Mouse (Mus musculus) forebrain, embryonic 12.5 days (tissue): Measurements from ENCODE around the gene Il2rb. TPM values are rescaled to one million over a fixed set of nuclear protein-coding genes. Genes with fewer than 3 reads are reported as not detected.

Source experiments
- ATAC-seq: fragments of 200-750 bp; cut with Nextera tagmentation; 2 replicates; pipeline ENCODE4 v1.8.0; 2017; ENCODE audit warnings: moderate TSS enrichment; ENCODE audit not compliant: low FRiP score
- H3K27ac ChIP-seq: fragments of 300-500 bp; sonication (generic); 2 replicates; pipeline ENCODE4 v1.5.1; 2016; ENCODE audit warnings: mild to moderate bottlenecking
- H3K27me3 ChIP-seq: fragments of 300-500 bp; sonication (generic); 2 replicates; pipeline ENCODE4 v1.6.1; 2016; ENCODE audit warnings: mild to moderate bottlenecking
- H3K36me3 ChIP-seq: fragments of 300-500 bp; sonication (generic); replicated peaks from 2 replicates; pipeline ENCODE4 v1.6.1; 2016; ENCODE audit warnings: mild to moderate bottlenecking
- H3K4me1 ChIP-seq: fragments of 300-500 bp; sonication (generic); 2 replicates; pipeline ENCODE4 v1.6.1; 2016
- H3K4me2 ChIP-seq: fragments of 300-500 bp; sonication (generic); 2 replicates; pipeline ENCODE4 v1.6.1; 2016; ENCODE audit warnings: mild to moderate bottlenecking, moderate library complexity
- H3K4me3 ChIP-seq: fragments of 300-500 bp; sonication (generic); replicated peaks from 2 replicates; pipeline ENCODE4 v1.5.1; 2016; ENCODE audit warnings: mild to moderate bottlenecking
- H3K9ac ChIP-seq: fragments of 300-500 bp; sonication (generic); 2 replicates; pipeline ENCODE4 v1.6.1; 2016; ENCODE audit warnings: mild to moderate bottlenecking
- H3K9me3 ChIP-seq: fragments of 300-500 bp; sonication (generic); 2 replicates; pipeline ENCODE4 v1.6.1; 2016
- WGBS: fragments of 180-500 bp; shearing (Covaris S2); methylation state at CpG from one replicate; pipeline ENCODE4 v1.1.7; 2016; 5-methylcytosine and 5-hydroxymethylcytosine counted together
- polyA plus RNA-seq: library from polyadenylated mRNA; unstranded; fragments of >200 nt; fragmentation: Nextera tagmentation; extraction: Ambion mirVana; gene quantifications from 2 replicates; pipeline ENCODE4 v1.2.1, GENCODE M21; 2016

Il2rb gene
- polyA plus RNA-seq, 1 experiment from 2014 or later, result not detected

DNA sequence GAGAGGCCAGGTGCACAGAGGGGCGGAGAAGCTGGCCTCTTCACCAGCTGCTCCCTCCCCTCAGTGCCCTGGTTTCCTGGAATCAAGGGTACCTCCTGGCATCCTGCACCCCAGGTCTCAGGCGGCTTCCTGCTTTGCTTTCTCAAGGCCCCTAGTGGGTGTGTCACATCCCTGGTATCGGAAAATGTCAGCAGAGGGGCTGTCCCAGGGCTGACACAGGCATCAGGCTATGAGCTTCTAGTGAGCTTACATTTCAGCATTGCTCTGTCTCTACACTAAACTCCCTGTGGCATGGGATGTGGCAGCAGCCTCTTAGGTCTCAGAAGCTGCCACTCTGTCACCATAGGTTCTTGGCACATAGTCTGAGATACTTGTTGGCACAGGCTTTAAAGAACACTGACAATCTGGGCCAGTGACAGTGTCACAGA, 19.5 kb downstream of the Il2rb start:
- H3K27ac ChIP-seq, result no peak overlapping the region
- H3K9me3 ChIP-seq, result no peaks in the 10 kb centered on the region
- H3K4me3 ChIP-seq, result no peak overlapping the region
- no peak for ATAC-seq
- H3K4me2 ChIP-seq, result no peak overlapping the region
- H3K4me1 ChIP-seq, result no peaks in the 10 kb centered on the region
- H3K27me3 ChIP-seq, result peaks cover 9% of the 10 kb centered on the region; the same call in 1 of the 2 replicates
- no peak overlapping the region for H3K9ac ChIP-seq
- H3K36me3 ChIP-seq, result no peaks in the 10 kb centered on the region
- WGBS, result 65% methylated on average over 3 of the region's 3 CpGs

DNA sequence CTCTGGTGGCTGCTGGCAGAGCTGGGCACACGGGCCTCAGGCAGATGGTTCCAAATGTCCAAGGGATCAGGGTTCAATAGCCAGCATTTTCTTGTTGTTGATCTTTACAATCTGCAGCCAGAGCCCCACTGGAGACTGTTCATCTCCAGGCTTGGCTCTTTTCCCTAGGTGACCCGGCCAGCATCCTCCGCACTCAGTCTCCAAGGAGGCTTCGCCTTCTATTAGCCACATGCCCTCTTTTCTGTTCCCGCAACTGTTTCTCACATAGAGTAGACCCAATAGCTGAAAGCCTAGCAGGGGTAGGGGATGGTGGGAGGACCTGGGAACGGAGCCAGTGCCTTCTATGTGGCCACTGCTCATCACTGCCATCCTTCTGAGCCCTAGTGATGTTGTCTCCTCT, 21.6 kb downstream of the Il2rb start:
- H3K9ac ChIP-seq, result no peak overlapping the region
- no peak overlapping the region for H3K27ac ChIP-seq
- no peaks in the 10 kb centered on the region for H3K9me3 ChIP-seq
- H3K4me3 ChIP-seq, result no peak overlapping the region
- no peaks in the 10 kb centered on the region for H3K4me1 ChIP-seq
- 86% methylated on average over 6 of the region's 6 CpGs for WGBS
- ATAC-seq, result no peak
- no peak overlapping the region for H3K4me2 ChIP-seq
- H3K36me3 ChIP-seq, result no peaks in the 10 kb centered on the region
- H3K27me3 ChIP-seq, result peaks cover 9% of the 10 kb centered on the region; the same call in 1 of the 2 replicates

DNA sequence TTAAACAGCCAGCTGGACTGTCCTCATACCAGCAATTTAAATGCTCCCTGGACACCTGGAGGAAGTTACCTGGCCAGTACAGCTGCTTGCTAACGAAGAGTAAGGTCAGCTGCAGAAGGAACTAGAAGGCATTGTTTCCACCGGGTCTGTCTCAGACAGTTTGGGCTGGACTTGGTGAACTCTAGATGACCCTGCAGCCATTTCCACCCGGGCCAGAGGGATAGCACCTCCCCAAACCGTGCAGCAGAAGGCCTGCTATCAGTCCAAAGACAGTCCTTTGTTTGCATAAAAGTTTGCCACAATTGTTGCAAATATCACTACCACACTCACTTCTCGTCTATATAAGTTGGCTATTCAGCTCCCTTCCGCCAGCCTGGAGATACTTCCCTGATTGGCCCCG, 23.2 kb downstream of the Il2rb start:
- Histone ChIP-seq H3K9me3 (no peaks in the 10 kb centered on the region), H3K4me2 (no peak overlapping the region), H3K4me3 (no peak overlapping the region), H3K4me1 (no peaks in the 10 kb centered on the region), H3K27ac (no peak overlapping the region), H3K36me3 (no peaks in the 10 kb centered on the region), H3K27me3 (peaks cover 9% of the 10 kb centered on the region; the same call in 1 of the 2 replicates), H3K9ac (no peak overlapping the region)
- ATAC-seq, result no peak
- WGBS, result 51% methylated on average over 7 of the region's 7 CpGs

DNA sequence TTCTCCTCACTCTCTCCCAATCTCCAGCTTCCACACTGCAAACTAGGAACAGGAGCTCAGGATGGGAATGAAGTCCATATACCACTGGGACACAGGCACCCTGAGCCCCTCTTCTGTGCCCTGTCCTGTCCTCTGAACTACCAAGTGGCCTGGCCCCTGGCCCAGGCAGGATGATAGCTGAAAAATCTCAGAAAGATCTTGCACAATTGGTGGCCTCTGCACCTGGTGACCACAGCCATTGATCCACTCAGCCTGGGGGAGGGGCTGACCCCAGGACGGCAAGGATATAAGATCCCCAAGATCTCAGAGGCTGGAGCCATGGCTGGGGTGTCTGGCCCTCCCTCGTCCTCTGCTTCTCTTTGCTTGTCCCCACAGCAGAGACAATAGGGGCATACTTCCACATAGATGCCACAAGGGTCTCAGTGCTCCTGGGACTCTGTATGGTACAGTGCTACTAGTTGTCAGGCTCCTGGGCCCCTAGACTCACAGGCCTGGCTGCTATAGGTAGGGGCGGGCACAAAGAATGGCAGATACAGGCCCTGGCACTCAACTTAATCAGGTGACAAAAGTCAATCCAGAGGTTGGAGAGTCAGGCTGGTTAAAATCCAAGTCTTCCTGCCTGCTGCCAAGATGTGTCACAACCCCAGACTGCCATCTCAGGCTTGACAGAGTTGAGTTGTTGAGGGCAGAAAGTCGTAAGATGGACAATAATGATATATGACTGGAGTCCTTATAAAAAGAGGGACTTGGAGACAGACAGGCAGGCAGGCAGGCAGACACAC, 24.4 kb downstream of the Il2rb start:
- no peak for ATAC-seq
- H3K4me2 ChIP-seq, result no peak overlapping the region
- no peak overlapping the region for H3K4me3 ChIP-seq
- H3K27ac ChIP-seq, result no peak overlapping the region
- 66% methylated on average over 4 of the region's 4 CpGs for WGBS
- no peaks in the 10 kb centered on the region for H3K9me3 ChIP-seq
- no peaks in the 10 kb centered on the region for H3K36me3 ChIP-seq
- peaks cover 3% of the 10 kb centered on the region; the same call in 1 of the 2 replicates for H3K27me3 ChIP-seq
- no peak overlapping the region for H3K9ac ChIP-seq
- no peaks in the 10 kb centered on the region for H3K4me1 ChIP-seq

DNA sequence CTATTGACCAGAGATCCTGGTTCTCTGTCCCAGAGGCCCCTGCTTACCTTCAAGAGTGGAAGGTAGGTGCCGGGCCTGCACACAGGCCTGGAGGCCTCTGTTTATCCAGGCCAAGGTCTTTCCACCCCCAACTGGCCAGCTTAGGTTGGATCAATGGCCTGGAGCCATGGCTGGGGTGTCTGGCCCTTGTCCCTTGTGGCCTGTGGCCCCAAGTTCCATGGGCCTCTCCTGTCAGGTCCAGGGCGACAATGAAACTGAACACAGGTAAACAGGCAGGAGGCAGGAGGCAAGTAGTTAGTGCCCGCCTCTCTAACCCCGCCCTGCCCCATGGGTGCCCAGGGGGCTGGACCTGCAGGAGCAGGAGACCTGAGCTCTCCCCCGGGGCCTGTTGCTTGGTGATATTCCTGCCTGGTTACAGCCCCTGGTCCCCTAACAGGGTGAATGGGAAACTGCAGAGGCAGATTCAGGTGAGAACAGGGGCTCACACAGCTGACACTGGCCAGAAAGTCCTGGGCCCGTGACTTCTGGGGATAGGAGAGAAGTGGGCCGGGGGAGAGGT, 26.6 kb downstream of the Il2rb start, which contains the start of gene Tmprss6:
TSS of gene Tmprss6 (minus strand) at position 256 of the 559 bp plus-strand sequence.
- H3K27ac ChIP-seq, result no peak within 1 kb of the TSS
- H3K4me2 ChIP-seq, result no peak within 1 kb of the TSS
- 85% methylated on average over 7 of the region's 7 CpGs for WGBS
- ATAC-seq, result no peak
- H3K4me1 ChIP-seq, result no peaks in the 10 kb centered on the region
- no peaks in the 10 kb centered on the region for H3K36me3 ChIP-seq
- H3K9ac ChIP-seq, result no peak within 1 kb of the TSS
- no peaks in the 10 kb centered on the region for H3K9me3 ChIP-seq
- H3K27me3 ChIP-seq, result no peaks in the 10 kb centered on the region
- H3K4me3 ChIP-seq, result no peak within 1 kb of the TSS

DNA sequence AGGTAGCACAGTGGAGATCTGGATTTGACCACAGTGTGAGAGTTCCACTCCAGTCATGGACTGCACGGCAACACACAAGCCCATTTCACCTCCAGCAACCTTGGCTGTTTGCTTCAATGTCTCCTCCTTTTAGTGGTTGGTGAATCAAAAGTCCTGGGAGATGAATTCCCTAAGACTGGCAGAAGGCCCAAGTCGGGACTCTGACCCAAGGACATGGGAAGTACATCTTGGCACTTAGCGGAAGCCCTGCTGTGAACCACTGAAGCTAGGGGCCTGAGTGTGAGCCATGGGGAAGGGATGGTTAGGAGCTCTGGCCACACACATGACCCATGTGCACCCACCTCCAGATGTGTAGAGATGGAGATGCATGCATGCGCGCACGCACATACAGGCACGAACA, 27.5 kb downstream of the Il2rb start:
- Histone ChIP-seq H3K27ac (no peak overlapping the region), H3K36me3 (no peaks in the 10 kb centered on the region), H3K9ac (no peak overlapping the region), H3K4me2 (no peak overlapping the region), H3K27me3 (no peaks in the 10 kb centered on the region), H3K4me3 (no peak overlapping the region), H3K4me1 (no peaks in the 10 kb centered on the region), H3K9me3 (no peaks in the 10 kb centered on the region)
- no peak for ATAC-seq
- WGBS, result 97% methylated on average over 7 of the region's 7 CpGs

DNA sequence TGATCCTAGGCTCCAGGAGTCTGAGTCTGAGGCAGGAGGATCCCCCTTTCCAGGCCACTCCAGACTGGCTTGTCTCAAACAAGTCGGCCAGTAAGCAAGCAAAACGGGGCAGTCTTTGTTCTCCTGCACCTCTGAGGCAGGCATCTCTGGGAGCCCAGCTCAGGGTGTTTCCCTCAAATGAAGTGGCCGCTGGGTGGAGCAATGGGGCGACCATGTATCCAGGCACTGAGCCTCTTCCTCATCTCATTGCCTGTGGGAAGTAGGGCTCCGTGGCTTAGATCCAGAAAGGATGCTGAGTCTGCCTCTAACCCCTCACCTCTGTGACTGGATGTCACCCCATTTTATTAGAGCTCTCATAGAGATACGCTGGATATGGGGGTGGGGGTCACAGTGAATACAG, 28.3 kb downstream of the Il2rb start:
- ATAC-seq, result no peak
- Histone ChIP-seq H3K4me3 (no peak overlapping the region), H3K36me3 (no peaks in the 10 kb centered on the region), H3K4me1 (no peaks in the 10 kb centered on the region), H3K27me3 (no peaks in the 10 kb centered on the region), H3K9ac (no peak overlapping the region), H3K27ac (no peak overlapping the region), H3K9me3 (no peaks in the 10 kb centered on the region), H3K4me2 (no peak overlapping the region)
- WGBS, result 33% methylated on average over 6 of the region's 6 CpGs

DNA sequence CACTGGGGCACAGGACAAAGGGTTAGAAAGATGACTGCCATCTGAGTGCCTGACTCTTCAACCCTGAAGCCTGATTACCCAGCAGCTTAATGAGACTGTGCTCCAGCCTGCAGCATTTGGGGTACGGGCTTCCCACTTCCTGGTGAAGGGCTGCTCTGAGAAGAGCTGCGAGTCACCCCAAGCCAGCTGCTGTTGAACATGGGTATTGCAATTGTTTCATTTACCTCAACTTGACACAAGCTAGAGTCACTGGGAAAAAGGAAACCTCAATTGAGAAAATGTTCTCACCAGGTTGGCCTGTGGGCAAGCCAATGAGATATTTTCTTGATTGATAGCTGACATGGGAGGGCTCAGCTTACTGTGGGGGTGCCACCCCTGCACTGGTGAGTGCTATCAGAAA, 32.1 kb downstream of the Il2rb start:
- H3K9me3 ChIP-seq, result no peaks in the 10 kb centered on the region
- no peak overlapping the region for H3K4me2 ChIP-seq
- no peak for ATAC-seq
- H3K4me3 ChIP-seq, result no peak overlapping the region
- H3K27me3 ChIP-seq, result no peaks in the 10 kb centered on the region; the same call in 1 of the 2 replicates
- no peak overlapping the region for H3K27ac ChIP-seq
- no peaks in the 10 kb centered on the region for H3K4me1 ChIP-seq
- WGBS, result 74% methylated on average over 2 of the region's 2 CpGs
- no peaks in the 10 kb centered on the region for H3K36me3 ChIP-seq
- H3K9ac ChIP-seq, result no peak overlapping the region

DNA sequence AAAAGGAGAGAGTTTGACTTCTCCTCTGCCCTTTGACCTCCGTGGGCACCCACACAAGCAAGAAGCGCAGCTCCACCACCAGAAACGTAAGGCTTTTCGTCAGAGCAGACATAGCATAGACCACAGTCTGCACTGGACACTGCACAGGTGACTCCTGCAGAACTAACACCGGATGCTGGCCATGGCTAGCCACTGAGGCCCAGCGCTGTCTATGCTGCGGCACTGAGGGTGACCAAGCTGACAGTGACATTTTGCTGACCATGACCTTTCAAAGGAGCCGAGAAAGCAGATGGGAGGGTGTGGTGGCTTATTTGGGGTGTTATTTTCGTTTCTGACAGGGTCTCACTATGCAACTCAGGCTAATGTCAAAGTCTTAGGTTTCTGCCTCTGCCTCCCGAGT, 37.9 kb downstream of the Il2rb start:
- H3K9ac ChIP-seq, result no peak overlapping the region
- ATAC-seq, result no peak
- H3K4me3 ChIP-seq, result no peak overlapping the region
- H3K27ac ChIP-seq, result no peak overlapping the region
- no peaks in the 10 kb centered on the region for H3K4me1 ChIP-seq
- 79% methylated on average over 10 of the region's 10 CpGs for WGBS
- H3K9me3 ChIP-seq, result no peaks in the 10 kb centered on the region
- no peaks in the 10 kb centered on the region; the same call in 1 of the 2 replicates for H3K27me3 ChIP-seq
- no peak overlapping the region for H3K4me2 ChIP-seq
- H3K36me3 ChIP-seq, result no peaks in the 10 kb centered on the region

DNA sequence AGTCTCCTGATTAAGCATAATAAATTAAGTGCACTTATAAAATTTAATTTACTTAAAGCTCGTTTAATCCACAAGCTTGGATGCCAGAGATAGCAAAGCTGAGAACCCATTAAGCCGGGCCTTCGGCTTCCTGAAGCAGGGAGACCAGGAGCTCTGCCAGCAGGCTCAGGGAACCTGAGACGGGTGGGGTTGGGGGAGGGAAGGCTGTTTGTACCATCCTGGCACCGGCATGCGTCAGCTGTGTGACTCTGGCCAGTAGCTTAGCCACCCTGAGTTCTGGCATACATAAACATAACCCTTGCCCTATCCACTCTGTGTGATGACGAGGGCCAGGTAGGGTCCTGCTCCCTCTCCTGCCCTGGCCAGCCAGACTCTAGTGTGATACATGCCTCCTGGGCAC, 39.0 kb downstream of the Il2rb start:
- no peak overlapping the region for H3K9ac ChIP-seq
- 52% methylated on average over 7 of the region's 7 CpGs for WGBS

DNA sequence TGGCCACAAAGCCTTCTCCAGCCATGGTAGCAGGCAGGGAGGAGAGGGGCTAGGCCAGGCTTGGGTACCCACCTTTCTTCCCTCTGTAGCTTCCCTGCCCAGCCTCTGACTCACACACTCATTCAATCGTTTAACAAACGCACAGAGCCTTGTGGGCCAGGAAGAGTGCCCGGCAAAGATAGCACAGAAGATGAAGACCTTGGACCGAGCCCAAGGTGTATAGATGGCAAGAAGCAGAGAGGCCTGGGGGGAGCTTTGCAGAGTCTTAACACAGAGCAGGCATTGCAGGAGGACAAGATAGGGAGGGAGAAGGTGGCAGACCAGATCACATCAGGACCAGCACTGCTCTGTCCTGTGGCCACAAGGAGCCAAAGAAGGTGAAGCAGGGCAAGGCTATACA, 39.9 kb downstream of the Il2rb start:
- no peak overlapping the region for H3K9ac ChIP-seq
- H3K4me3 ChIP-seq, result no peak overlapping the region
- ATAC-seq, result no peak
- no peak overlapping the region for H3K4me2 ChIP-seq
- no peaks in the 10 kb centered on the region for H3K9me3 ChIP-seq
- no peak overlapping the region for H3K27ac ChIP-seq
- H3K36me3 ChIP-seq, result no peaks in the 10 kb centered on the region
- no peaks in the 10 kb centered on the region for H3K27me3 ChIP-seq
- no peaks in the 10 kb centered on the region for H3K4me1 ChIP-seq
- WGBS, result 85% methylated on average over 4 of the region's 4 CpGs

More for the DNA sequence above, 39.0 kb downstream of the Il2rb start:
- Histone ChIP-seq H3K27ac (no peak overlapping the region), H3K9me3 (no peaks in the 10 kb centered on the region), H3K27me3 (no peaks in the 10 kb centered on the region), H3K4me1 (no peaks in the 10 kb centered on the region), H3K36me3 (no peaks in the 10 kb centered on the region), H3K4me2 (no peak overlapping the region), H3K4me3 (no peak overlapping the region)
- ATAC-seq, result no peak

DNA sequence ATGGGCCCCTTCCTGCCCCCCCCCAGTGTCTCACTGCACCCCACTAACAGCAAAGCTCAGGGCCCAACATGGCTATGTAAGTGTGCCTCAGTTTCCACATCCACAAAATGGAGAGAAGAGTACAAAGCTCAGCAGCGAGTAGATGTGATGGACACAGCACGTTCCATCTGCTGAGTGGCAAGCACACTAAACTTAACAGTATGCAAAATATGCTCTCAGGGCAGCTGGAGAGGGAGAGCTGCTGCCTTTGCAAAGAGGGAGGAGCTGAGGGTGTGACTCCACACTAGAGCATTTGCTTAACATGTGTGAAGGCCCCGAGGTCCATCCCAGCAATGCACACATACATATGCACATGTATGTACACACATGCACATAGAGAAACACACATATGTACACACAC, 42.1 kb downstream of the Il2rb start:
- Histone ChIP-seq H3K36me3 (no peaks in the 10 kb centered on the region), H3K4me3 (no peak overlapping the region), H3K27ac (no peak overlapping the region), H3K4me2 (no peak overlapping the region), H3K27me3 (no peaks in the 10 kb centered on the region), H3K9me3 (no peaks in the 10 kb centered on the region), H3K4me1 (peaks cover 10% of the 10 kb centered on the region; the same call in 1 of the 2 replicates), H3K9ac (no peak overlapping the region)
- WGBS, result 90% methylated on average over 3 of the region's 3 CpGs
- ATAC-seq, result no peak

DNA sequence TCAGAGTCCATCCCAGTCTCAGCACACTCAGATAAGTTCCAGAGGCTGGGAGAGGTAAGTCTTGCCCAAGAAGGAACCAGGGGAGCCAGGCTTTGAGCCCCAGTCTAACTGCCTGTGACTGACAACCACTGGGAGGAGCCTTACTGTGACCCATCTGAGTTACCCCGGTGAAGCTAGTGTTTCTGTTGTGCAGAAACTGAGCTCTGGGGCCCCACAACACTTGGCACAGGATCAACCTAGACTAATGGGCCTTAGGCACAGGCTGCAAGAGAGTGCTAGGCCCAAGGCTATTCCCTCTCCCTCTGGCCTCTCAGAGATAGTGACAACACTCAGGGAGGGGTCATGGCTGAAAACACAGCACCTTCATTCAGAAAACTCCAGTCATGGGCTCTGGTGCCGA, 43.9 kb downstream of the Il2rb start:
- H3K4me2 ChIP-seq, result no peak overlapping the region
- H3K4me1 ChIP-seq, result peaks cover 15% of the 10 kb centered on the region; the same call in 1 of the 2 replicates
- H3K9me3 ChIP-seq, result no peaks in the 10 kb centered on the region
- no peak overlapping the region for H3K9ac ChIP-seq
- 84% methylated on average over 2 of the region's 2 CpGs for WGBS
- ATAC-seq, result no peak
- H3K36me3 ChIP-seq, result no peaks in the 10 kb centered on the region
- H3K27me3 ChIP-seq, result peaks cover 3% of the 10 kb centered on the region; the same call in 1 of the 2 replicates
- no peak overlapping the region for H3K4me3 ChIP-seq
- H3K27ac ChIP-seq, result no peak overlapping the region
